Mouse (Mus musculus) E14TG2a.4 (cell line): Measurements from ENCODE around the gene Fam122b.

ENCODE experiments used
- CTCF ChIP-seq: conservative IDR thresholded peaks from 2 replicates; pipeline ENCODE4 v1.5.1; 2014; ENCODE audit warnings: low read length
- NANOG ChIP-seq: IDR thresholded peaks from 2 replicates; pipeline ENCODE4 v1.6.1; 2014; ENCODE audit warnings: borderline replicate concordance, low read length, mixed read lengths

DNA sequence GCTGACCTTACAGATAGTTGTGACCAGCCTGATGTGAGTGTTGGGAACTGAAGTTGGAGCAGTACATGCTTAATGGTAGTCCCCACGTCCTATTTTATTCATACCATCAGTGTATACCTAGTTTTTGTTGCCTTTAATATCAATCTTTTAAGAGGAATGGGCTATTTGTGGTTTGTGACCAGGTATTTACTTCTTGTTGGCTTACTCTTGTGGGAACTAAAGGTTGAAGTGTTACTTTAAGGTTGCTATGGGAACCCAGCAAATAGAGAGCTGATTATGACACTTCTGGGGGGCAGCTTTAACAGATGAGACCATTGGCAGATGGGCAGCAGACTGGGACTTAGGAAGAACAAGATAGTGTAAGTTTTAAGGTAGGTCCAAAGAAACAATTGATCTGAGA is 3.5 kb upstream of the Fam122b start, which contains the start of gene Fam122c:
- TF ChIP-seq CTCF (no peak), NANOG (no peak)
